Mouse (Mus musculus): ENCODE results near the gene Pabpc4. TPM values are rescaled to one million over a fixed set of nuclear protein-coding genes. Genes with fewer than 3 reads are reported as not detected.

Pabpc4 gene
- polyA plus RNA-seq, 1 experiment, result 221 TPM

GRCm38 (mm10) chr4:123223309-123223708 is 38.8 kb upstream of the Pabpc4 start:
- no peaks in the 10 kb centered on the region for H3K36me3 ChIP-seq (ENCODE audit: control insufficient read depth, insufficient read depth, low read length, poor library complexity, severe bottlenecking)
- H3K9ac ChIP-seq (ENCODE audit: low read depth, poor library complexity, severe bottlenecking), result no peak overlapping the region
- no peak overlapping the region for H3K4me3 ChIP-seq (ENCODE audit: low read depth, low read length)
- no peaks in the 10 kb centered on the region for H3K4me1 ChIP-seq (ENCODE audit: control insufficient read depth, insufficient read depth, low read length)
- no peaks in the 10 kb centered on the region for H3K9me3 ChIP-seq (replicated peaks; ENCODE audit: control insufficient read depth, insufficient read depth, low read length, poor library complexity, severe bottlenecking)
- no peaks in the 10 kb centered on the region for H3K27me3 ChIP-seq (ENCODE audit: control insufficient read depth, insufficient read depth, low read length, poor library complexity, severe bottlenecking)
- H3K27ac ChIP-seq (ENCODE audit: insufficient read depth, low read length), result no peak overlapping the region
- no peak for TF ChIP-seq POLR2A (IDR thresholded peaks at IDR 0.05; ENCODE audit: insufficient read depth, low read length)
- TF ChIP-seq CTCF (IDR thresholded peaks at IDR 0.05; ENCODE audit: low read depth, low read length), result peak; percentile 30
- no peak for TF ChIP-seq EP300 (IDR thresholded peaks at IDR 0.05; ENCODE audit: insufficient read depth, low read depth, low read length)

DNA sequence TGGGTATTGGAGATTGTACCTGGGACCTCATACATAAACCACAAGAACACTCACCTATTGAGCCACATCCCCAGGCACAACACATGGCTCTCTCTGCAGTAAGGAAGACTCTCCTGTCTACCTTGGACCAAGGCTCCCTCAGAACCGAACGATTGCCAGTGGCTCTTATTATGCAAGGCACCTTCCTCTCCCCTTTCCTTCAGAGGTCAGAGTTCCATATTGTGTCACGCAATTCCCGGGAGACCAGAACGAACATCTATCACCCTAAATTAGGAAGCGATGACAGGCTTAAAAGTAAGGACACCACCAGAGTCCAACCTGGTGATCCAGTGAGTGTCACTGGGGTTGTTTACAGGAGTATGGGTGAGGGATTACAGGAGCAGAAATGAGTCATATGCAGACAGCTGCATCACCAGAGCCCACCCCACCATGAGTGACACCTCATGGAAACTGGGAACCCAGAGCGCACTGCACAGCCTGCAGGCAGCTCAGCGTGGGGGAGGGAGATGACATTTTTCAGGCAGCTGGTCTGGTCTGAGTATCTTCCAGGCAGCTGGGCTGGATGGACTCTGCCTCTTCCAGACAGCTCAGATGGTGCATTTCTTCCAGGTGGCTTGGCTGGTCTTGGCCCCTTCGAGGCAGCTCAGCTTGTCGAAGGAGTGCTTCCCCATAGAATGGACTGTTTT is 36.3 kb upstream of the Pabpc4 start:
- H3K36me3 ChIP-seq (ENCODE audit: control insufficient read depth, insufficient read depth, low read length, poor library complexity, severe bottlenecking), result no peaks in the 10 kb centered on the region
- H3K4me1 ChIP-seq (ENCODE audit: control insufficient read depth, insufficient read depth, low read length), result no peaks in the 10 kb centered on the region
- H3K27me3 ChIP-seq (ENCODE audit: control insufficient read depth, insufficient read depth, low read length, poor library complexity, severe bottlenecking), result no peaks in the 10 kb centered on the region
- H3K9ac ChIP-seq (ENCODE audit: low read depth, poor library complexity, severe bottlenecking), result no peak overlapping the region
- H3K27ac ChIP-seq (ENCODE audit: insufficient read depth, low read length), result no peak overlapping the region
- H3K4me3 ChIP-seq (ENCODE audit: low read depth, low read length), result no peak overlapping the region
- H3K9me3 ChIP-seq (replicated peaks; ENCODE audit: control insufficient read depth, insufficient read depth, low read length, poor library complexity, severe bottlenecking), result no peaks in the 10 kb centered on the region
- TF ChIP-seq POLR2A (IDR thresholded peaks at IDR 0.05; ENCODE audit: insufficient read depth, low read length) (no peak), CTCF (IDR thresholded peaks at IDR 0.05; ENCODE audit: low read depth, low read length) (no peak), EP300 (IDR thresholded peaks at IDR 0.05; ENCODE audit: insufficient read depth, low read depth, low read length) (no peak)

DNA sequence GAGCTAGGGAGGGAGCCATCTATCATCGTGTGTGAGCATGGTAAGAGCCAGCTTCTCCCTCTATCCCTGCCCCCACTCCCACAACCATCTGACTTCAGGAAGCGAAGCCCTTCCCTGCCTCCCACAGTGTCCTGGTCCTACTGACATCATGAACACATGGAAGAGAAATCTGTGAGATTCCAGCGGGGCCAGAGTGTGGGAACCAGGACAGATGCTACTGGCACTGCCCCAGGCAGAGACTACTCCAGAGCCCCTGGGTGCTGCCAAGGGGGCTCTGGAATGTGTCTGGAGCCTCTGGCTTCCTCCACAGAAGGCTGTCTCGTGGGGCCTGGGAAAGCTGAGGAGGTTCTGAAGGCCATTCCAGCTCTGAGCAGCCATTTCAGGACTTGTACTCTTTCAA is 34.4 kb upstream of the Pabpc4 start:
- Histone ChIP-seq H3K27ac (ENCODE audit: insufficient read depth, low read length) (no peak overlapping the region), H3K4me3 (ENCODE audit: low read depth, low read length) (no peak overlapping the region), H3K9ac (ENCODE audit: low read depth, poor library complexity, severe bottlenecking) (no peak overlapping the region), H3K27me3 (ENCODE audit: control insufficient read depth, insufficient read depth, low read length, poor library complexity, severe bottlenecking) (no peaks in the 10 kb centered on the region), H3K9me3 (replicated peaks; ENCODE audit: control insufficient read depth, insufficient read depth, low read length, poor library complexity, severe bottlenecking) (no peaks in the 10 kb centered on the region), H3K36me3 (ENCODE audit: control insufficient read depth, insufficient read depth, low read length, poor library complexity, severe bottlenecking) (no peaks in the 10 kb centered on the region), H3K4me1 (ENCODE audit: control insufficient read depth, insufficient read depth, low read length) (no peaks in the 10 kb centered on the region)
- TF ChIP-seq POLR2A (IDR thresholded peaks at IDR 0.05; ENCODE audit: insufficient read depth, low read length), result no peak
- no peak for TF ChIP-seq EP300 (IDR thresholded peaks at IDR 0.05; ENCODE audit: insufficient read depth, low read depth, low read length)
- TF ChIP-seq CTCF (IDR thresholded peaks at IDR 0.05; ENCODE audit: low read depth, low read length), result no peak

DNA sequence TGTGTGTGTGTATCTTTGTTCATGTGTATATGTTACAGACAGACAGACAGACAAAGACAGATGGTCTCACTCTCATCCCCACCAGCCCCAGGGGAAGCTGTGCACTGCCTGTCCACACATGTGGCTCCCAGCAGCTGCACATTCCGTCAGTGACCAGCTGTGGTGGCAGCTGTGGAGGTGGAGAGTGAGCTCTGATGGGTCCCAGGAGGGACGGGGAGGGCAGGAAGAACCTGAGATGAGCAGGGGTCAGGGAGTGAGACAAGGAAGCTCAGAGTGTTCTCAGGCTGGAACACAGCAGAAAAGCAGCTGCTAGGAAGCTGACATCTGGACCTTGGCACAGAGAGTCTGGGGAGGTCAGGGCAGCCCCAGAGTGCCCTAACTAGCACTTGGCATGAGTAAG is 33.9 kb upstream of the Pabpc4 start:
- no peak overlapping the region for H3K4me3 ChIP-seq (ENCODE audit: low read depth, low read length)
- H3K27ac ChIP-seq (ENCODE audit: insufficient read depth, low read length), result no peak overlapping the region
- no peaks in the 10 kb centered on the region for H3K4me1 ChIP-seq (ENCODE audit: control insufficient read depth, insufficient read depth, low read length)

DNA sequence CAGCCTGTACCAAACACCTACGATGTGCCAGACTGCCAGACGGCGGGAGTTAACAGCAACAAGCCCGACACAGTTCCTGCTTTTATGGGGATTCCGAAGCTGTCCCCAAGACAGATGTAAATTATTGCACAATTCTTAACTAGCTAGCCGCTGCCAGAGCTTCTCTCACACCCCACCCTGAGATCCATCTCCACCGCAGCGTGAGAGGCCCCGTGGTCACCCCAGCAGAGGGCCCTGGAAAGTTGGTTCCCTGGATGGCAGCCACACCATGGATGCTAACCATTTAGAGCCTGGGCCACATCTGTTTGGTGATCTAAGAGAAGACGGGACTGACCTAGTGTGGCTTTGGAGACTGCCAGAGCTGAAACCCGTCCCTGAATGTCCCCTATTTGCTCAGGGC is 33.0 kb upstream of the Pabpc4 start:
- Histone ChIP-seq H3K4me3 (ENCODE audit: low read depth, low read length) (no peak overlapping the region), H3K9ac (ENCODE audit: low read depth, poor library complexity, severe bottlenecking) (no peak overlapping the region), H3K27ac (ENCODE audit: insufficient read depth, low read length) (no peak overlapping the region), H3K27me3 (ENCODE audit: control insufficient read depth, insufficient read depth, low read length, poor library complexity, severe bottlenecking) (no peaks in the 10 kb centered on the region), H3K36me3 (ENCODE audit: control insufficient read depth, insufficient read depth, low read length, poor library complexity, severe bottlenecking) (no peaks in the 10 kb centered on the region), H3K4me1 (ENCODE audit: control insufficient read depth, insufficient read depth, low read length) (no peaks in the 10 kb centered on the region), H3K9me3 (replicated peaks; ENCODE audit: control insufficient read depth, insufficient read depth, low read length, poor library complexity, severe bottlenecking) (no peaks in the 10 kb centered on the region)
- no peak for TF ChIP-seq CTCF (IDR thresholded peaks at IDR 0.05; ENCODE audit: low read depth, low read length)
- TF ChIP-seq EP300 (IDR thresholded peaks at IDR 0.05; ENCODE audit: insufficient read depth, low read depth, low read length), result no peak
- no peak for TF ChIP-seq POLR2A (IDR thresholded peaks at IDR 0.05; ENCODE audit: insufficient read depth, low read length)

More for the DNA sequence above, 33.9 kb upstream of the Pabpc4 start:
- Histone ChIP-seq H3K27me3 (ENCODE audit: control insufficient read depth, insufficient read depth, low read length, poor library complexity, severe bottlenecking) (no peaks in the 10 kb centered on the region), H3K9ac (ENCODE audit: low read depth, poor library complexity, severe bottlenecking) (no peak overlapping the region), H3K9me3 (replicated peaks; ENCODE audit: control insufficient read depth, insufficient read depth, low read length, poor library complexity, severe bottlenecking) (no peaks in the 10 kb centered on the region), H3K36me3 (ENCODE audit: control insufficient read depth, insufficient read depth, low read length, poor library complexity, severe bottlenecking) (no peaks in the 10 kb centered on the region)
- no peak for TF ChIP-seq EP300 (IDR thresholded peaks at IDR 0.05; ENCODE audit: insufficient read depth, low read depth, low read length)
- no peak for TF ChIP-seq CTCF (IDR thresholded peaks at IDR 0.05; ENCODE audit: low read depth, low read length)
- no peak for TF ChIP-seq POLR2A (IDR thresholded peaks at IDR 0.05; ENCODE audit: insufficient read depth, low read length)

DNA sequence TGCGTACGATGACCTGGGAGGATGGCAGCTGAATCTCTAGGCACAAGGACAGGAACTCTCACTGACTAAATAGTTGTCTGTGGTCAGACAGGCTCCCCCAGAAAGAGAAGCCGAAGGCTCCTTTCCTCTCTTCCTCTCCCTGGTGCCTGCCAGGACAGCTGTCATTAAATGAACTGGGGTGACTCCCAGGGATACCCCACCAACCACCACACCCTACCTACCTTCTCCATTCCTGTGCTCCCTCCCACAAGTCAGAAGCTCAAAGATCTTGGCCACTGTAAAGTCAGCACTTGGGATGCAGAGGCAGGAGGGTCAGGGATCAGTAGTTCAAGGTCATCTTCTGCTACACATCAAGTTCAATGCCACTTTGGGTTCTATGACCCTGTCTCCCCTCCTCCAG is 29.3 kb upstream of the Pabpc4 start:
- no peaks in the 10 kb centered on the region for H3K4me1 ChIP-seq (ENCODE audit: control insufficient read depth, insufficient read depth, low read length)
- TF ChIP-seq POLR2A (IDR thresholded peaks at IDR 0.05; ENCODE audit: insufficient read depth, low read length) (no peak), EP300 (IDR thresholded peaks at IDR 0.05; ENCODE audit: insufficient read depth, low read depth, low read length) (no peak), CTCF (IDR thresholded peaks at IDR 0.05; ENCODE audit: low read depth, low read length) (no peak)
- no peaks in the 10 kb centered on the region for H3K27me3 ChIP-seq (ENCODE audit: control insufficient read depth, insufficient read depth, low read length, poor library complexity, severe bottlenecking)
- no peak overlapping the region for H3K4me3 ChIP-seq (ENCODE audit: low read depth, low read length)
- no peak overlapping the region for H3K27ac ChIP-seq (ENCODE audit: insufficient read depth, low read length)
- H3K9ac ChIP-seq (ENCODE audit: low read depth, poor library complexity, severe bottlenecking), result no peak overlapping the region
- H3K9me3 ChIP-seq (replicated peaks; ENCODE audit: control insufficient read depth, insufficient read depth, low read length, poor library complexity, severe bottlenecking), result no peaks in the 10 kb centered on the region
- no peaks in the 10 kb centered on the region for H3K36me3 ChIP-seq (ENCODE audit: control insufficient read depth, insufficient read depth, low read length, poor library complexity, severe bottlenecking)

Measured in ES-Bruce4 (cell line).